Mouse (Mus musculus) left cerebral cortex, postnatal 14 days (tissue): Measurements from ENCODE around the gene Olig1. TPM values are rescaled to one million over a fixed set of nuclear protein-coding genes. Genes with fewer than 3 reads are reported as not detected.

Source experiments
- DNase-seq, 2 experiments: peaks; one replicate each; pipeline ENCODE4 v3.0.0; 2021 to 2022; ENCODE audit warnings: low spot score in 2 of 2, mixed read lengths in 1 of 2
- intact Hi-C: fragments of 180-260 bp; cut with DNase I; formaldehyde crosslinking; loops from one replicate; pipeline ENCODE4 v1.15.1; 2025
- long read RNA-seq, 2 experiments: library from polyadenylated mRNA; stranded (forward); transcript quantifications; one replicate each; pipeline ENCODE4 v2.0.0; 2021
- total RNA-seq, 2 experiments: library from RNA; stranded (reverse); gene quantifications; 2 replicates each; pipeline ENCODE4 v1.2.3; 2021

Gene Olig1
- total RNA-seq: 100 to 1,000 TPM in 1 of 2 experiments, 10 to 100 TPM in 1; 98.8 to 123 TPM
- long read RNA-seq, experiment 1, transcript Olig1-201 (1 exons, 2,162 nt): major isoform, 187 of 187 reads
- long read RNA-seq, experiment 1, partial matches to known transcripts: 0 of 187 reads
- long read RNA-seq, experiment 1, other reads (novel, unspliced or antisense): 0 of 187 reads
- long read RNA-seq, experiment 2, transcript Olig1-201 (1 exons, 2,162 nt): major isoform, 116 of 116 reads
- long read RNA-seq, experiment 2, partial matches to known transcripts: 0 of 116 reads
- long read RNA-seq, experiment 2, other reads (novel, unspliced or antisense): 0 of 116 reads

DNA sequence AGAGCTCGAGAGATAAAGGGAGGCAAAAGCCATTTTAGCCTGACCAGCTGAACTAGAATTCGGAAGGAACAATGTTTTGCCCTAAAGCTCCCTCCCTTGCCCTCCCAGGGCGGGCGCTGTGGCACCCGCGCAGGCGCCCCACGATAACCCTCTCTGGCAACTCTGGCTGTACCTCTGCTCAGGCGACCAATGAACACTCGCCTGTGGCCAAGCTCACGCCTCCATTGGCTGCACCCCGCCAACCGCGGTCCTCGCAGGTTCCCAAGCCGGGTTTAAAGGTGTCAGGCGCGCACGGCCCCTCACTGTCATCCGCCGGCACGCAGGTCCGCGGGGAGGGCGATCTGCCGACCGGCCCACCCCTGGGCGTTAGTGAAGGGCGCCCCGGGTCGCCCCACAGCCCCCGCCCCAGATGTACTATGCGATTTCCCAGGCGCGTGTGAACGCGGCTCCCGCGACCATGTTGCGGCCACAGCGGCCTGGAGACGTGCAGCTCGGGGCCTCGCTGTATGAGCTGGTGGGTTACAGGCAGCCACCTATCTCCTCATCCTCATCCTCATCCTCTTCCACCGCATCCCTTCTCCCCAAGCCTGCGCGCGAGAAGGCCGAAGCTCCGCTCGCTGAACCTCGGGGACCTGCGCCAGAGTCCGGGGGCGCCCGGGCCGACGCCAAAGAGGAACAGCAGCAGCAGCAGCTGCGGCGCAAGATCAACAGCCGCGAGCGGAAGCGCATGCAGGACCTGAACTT is at the start of gene Olig1:
Olig1 (plus strand) TSS at position 305 of the 744 bp plus-strand sequence.
- intact Hi-C loops: loop anchor here (2.0 kb wide), 1 partner anchor 37 kb away; no protein-coding TSS in a partner anchor
- peak; percentile 72 to 74 for DNase-seq

DNA sequence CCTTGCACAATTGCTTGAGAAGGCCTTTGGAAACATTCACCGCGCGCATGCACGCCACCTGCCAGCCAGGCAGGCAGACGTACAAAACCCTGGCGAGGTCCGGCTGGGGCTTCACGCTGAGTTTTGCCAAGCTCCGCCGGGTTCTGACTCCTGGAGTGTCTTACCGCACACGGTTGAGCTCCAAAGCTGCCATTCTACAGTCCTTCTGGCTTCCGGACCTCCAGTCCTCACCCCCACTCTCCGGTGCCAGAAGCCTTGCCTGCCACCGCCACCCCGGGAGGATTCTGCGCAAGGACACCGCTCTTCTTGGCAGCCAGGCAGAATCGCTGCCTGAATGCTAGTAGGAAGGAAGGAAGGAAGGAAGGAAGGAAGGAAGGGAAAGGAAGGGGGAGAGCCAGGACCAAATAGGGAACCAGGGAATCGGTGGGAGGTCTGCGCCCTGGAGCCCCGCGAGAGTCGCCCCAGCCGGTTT is 47.4 kb upstream of the Olig1 start:
- intact Hi-C loops: loop anchor here (5.0 to 10.0 kb wide), 3 partner anchors 55 to 117 kb away; no protein-coding TSS in a partner anchor

DNA sequence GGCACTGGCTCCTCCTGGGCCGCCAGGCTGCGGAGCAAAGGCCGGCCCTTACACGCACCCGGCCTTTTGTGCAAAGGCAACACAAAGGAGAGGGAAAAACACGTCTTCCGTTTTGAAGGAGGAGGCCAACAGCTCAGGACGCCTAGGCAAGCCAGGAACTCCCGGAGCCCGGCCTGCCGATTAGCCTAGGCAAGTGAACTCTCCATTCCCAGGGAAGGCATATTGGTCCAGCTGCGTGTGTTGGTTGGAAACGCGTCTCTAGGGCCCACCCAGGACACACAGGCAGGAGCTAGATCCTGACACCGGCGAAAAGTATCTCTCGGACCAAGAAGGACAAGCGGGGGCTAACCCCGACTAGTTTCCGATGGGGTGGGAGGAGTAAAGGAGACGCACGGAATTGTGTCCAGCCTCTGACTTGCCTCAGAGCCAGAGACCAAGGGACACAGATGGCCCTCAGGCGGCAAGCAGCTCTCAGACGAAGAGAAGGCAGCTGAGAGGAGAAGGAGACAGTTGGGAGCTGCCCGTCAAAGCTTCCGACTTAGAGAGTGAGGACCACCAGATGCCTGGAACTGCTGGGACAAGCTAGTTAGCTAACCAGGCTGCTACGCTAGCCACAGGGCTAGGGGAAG is 46.8 kb upstream of the Olig1 start:
- DNase-seq: peak in 1 of 2 experiments; percentile 23
- intact Hi-C loops: loop anchor here (5.0 to 10.0 kb wide), 3 partner anchors 55 to 118 kb away; no protein-coding TSS in a partner anchor

More for the DNA sequence above, 47.4 kb upstream of the Olig1 start:
- no peak for DNase-seq

DNA sequence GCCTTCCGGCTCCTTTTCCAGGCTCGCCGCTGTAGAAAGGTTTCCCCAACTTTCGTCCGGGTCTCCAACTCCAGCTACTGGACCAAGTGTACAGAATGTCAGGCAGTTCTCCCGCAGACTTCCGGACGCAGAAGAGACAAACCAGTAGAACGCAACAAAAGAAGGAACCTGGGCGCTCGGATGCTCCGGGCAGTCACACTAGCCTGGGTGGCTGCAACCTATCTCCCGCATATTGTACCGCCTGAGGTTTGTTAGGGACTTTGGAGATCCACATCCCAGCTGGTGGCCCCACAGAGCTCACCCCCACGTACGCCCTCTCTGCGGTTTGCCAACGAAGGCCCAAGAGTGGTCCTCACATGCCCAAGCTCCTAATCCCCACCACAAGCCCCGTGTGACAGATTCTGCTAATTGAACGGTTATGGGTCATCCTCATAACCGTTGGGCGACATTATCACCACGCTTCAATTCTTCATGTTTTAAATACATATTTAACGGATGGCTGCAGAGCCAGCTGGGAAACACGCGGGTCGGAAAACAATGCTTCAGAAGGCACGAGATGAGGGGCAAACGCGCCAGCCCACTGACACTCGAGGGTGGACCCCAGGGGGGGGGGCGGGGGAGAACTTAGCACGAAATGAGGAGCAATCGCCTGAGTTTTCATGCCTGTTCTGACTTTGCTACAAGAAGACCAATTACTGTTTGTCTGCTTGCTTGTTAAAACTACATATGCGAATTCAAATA is 46.1 kb upstream of the Olig1 start:
- intact Hi-C loops: loop anchor here (5.0 to 10.0 kb wide), 3 partner anchors 56 to 119 kb away; no protein-coding TSS in a partner anchor
- DNase-seq: no peak

GRCm38 (mm10) chr16:91224068-91224402 is 45.5 kb upstream of the Olig1 start:
- no peak for DNase-seq
- intact Hi-C loops: loop anchor here (5.0 to 10.0 kb wide), 3 partner anchors 57 to 119 kb away; no protein-coding TSS in a partner anchor

DNA sequence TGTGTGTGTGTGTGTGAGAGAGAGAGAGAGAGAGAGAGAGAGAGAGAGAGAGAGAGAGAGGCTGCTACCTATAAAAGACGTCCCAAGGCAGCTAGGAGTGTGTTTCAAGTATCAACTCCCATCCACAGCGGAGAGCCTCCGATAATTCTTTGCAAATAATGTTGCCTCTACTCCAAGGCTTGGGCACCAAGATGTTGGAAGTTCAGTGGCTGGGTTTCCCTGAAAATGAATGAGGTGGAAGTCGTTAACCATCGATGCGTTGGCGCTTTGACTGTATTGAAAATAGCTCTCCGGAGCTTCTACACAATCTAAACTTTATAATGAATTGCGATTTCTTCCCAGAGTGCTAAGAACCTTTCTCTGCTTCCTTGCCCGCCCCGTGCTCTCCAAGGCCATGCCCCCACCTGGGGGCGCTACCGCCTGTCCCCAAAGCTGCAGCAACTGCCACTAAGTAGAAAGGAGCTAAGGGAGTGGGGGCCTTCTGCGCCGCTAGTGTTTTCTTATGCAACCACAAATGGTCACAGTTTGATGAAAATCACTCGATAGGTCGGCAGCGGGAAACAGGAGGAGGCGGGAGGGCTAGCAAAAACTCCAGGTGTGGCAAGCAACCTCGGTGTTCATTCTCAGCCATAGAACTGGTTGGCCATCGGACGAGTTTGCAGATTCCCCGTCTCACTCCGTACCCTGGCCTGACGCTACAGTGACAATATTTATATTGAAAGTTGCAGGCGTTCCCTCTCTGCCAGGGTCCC is 44.9 kb upstream of the Olig1 start:
- intact Hi-C loops: loop anchor here (5.0 to 10.0 kb wide), 3 partner anchors 57 to 120 kb away; no protein-coding TSS in a partner anchor
- DNase-seq: no peak

GRCm38 (mm10) chr16:91225233-91226037 is 44.1 kb upstream of the Olig1 start, which contains the start of gene Olig2:
TSS of gene Olig2 (plus strand) at chr16:91225457.
- peak; percentile 56 to 58 for DNase-seq
- intact Hi-C loops: loop anchor here (10.0 kb wide), 1 partner anchor 121 kb away; no protein-coding TSS in a partner anchor

GRCm38 (mm10) chr16:91226038-91226882 is 43.3 kb upstream of the Olig1 start:
- intact Hi-C loops: loop anchor here (10.0 kb wide), 1 partner anchor 121 kb away; no protein-coding TSS in a partner anchor
- no peak for DNase-seq

DNA sequence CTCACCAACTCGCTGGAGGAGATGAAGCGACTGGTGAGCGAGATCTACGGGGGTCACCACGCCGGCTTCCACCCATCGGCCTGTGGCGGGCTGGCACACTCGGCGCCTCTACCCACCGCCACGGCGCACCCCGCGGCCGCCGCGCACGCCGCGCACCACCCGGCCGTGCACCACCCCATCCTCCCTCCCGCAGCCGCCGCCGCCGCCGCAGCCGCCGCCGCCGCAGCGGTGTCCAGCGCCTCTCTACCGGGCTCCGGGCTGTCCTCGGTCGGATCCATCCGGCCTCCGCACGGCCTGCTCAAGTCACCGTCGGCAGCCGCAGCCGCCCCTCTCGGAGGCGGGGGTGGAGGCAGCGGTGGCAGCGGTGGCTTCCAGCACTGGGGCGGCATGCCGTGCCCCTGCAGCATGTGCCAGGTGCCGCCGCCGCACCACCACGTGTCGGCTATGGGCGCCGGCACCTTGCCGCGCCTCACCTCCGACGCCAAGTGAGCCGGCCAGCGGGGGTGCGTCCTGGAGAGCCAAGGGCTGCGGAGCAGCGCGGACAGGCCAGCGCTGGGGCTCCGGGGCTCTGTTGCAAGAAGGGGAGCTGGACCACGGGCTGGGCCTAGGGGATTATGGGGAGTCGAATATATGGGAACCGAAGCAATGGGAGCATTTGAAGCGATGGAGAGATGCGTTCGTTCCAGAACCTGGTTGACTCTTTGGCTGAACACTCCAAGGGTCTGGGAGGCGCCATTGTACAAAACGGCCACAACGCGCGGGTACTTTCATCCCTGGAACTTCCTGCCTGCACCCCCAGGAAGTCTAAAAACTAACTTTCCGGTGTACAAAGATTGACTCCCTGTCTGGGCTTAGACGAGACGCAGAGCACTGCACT is 42.5 kb upstream of the Olig1 start:
- intact Hi-C loops: loop anchor here (10.0 kb wide), 1 partner anchor 122 kb away; no protein-coding TSS in a partner anchor
- no peak for DNase-seq

GRCm38 (mm10) chr16:91227760-91228043 is 41.9 kb upstream of the Olig1 start:
- DNase-seq: no peak
- intact Hi-C loops: loop anchor here (10.0 kb wide), 1 partner anchor 123 kb away; no protein-coding TSS in a partner anchor

GRCm38 (mm10) chr16:91228238-91229071 is 41.1 kb upstream of the Olig1 start:
- DNase-seq: no peak
- intact Hi-C loops: loop anchor here (10.0 kb wide), 1 partner anchor 124 kb away; no protein-coding TSS in a partner anchor

GRCm38 (mm10) chr16:91229072-91229348 is 40.6 kb upstream of the Olig1 start:
- intact Hi-C loops: loop anchor here (10.0 kb wide), 1 partner anchor 124 kb away; no protein-coding TSS in a partner anchor
- no peak for DNase-seq

- DNase-seq: no peak
- intact Hi-C loops: loop anchor here (10.0 kb wide), 1 partner anchor 125 kb away; no protein-coding TSS in a partner anchor
Observed at GRCm38 (mm10) chr16:91229643-91230042, 39.9 kb upstream of the Olig1 start.

DNA sequence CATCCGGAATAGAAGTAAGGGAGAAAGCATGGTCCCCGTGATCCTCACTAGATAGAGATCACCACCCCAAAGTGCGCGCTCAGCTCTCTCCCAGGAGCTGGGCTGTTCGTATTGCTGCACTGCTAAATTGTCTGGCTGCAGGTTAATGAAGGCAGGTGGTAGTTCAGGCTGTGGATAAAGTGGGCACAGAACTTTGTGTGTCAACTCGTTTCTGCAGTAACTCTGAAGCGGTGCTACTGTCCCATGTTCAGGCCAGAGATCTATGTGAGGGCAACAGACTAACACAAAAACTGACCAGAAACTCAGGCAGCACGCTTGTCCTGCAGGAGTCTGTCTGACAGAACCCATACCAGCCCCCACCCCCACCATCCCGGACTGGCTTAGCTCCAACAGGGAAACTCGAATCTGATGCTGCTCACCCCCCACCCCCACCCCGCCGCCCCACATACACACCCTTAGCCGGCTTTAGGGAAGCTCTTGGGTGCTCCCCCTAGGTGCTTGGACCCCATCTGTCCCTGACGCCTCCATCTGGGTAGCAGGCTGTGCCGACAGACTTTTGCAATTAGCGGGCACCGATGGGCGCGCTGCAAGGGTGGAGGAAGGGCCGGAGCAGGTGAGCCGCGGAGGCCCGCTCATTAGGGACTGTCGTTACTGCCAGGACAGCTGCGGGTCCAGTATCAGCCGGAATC is 37.6 kb upstream of the Olig1 start:
- DNase-seq: no peak
- intact Hi-C loops: loop anchor here (2.0 kb wide), 1 partner anchor 39 kb away; no protein-coding TSS in a partner anchor
